Mouse (Mus musculus) brain, embryonic 14.5 days (tissue): Measurements from ENCODE around the gene Lck. TPM values are rescaled to one million over a fixed set of nuclear protein-coding genes. Genes with fewer than 3 reads are reported as not detected.
"Not testable (repeated sequence)": the region's sequence is repeated elsewhere in the genome, so short reads cannot be mapped to it uniquely, and the experiment has no call there.

ENCODE experiments used
- DNase-seq: peaks from one replicate; pipeline ENCODE4 v3.0.0-alpha.2; 2011; ENCODE audit warnings: low read depth
- CTCF ChIP-seq: fragments of 200-500 bp; IDR thresholded peaks from 2 replicates; pipeline ENCODE4 v1.5.1; 2012; ENCODE audit warnings: inconsistent platforms, mild to moderate bottlenecking, moderate library complexity, borderline replicate concordance; ENCODE audit not compliant: insufficient read depth, insufficient read length; ENCODE audit errors: extremely low read depth
- POLR2A ChIP-seq: fragments of 200-500 bp; IDR thresholded peaks from 2 replicates; pipeline ENCODE4 v1.6.1; 2012; ENCODE audit warnings: mild to moderate bottlenecking, inconsistent platforms, borderline replicate concordance; ENCODE audit not compliant: poor library complexity, insufficient read depth, insufficient read length, severe bottlenecking; ENCODE audit errors: extremely low read depth
- polyA plus RNA-seq: library from polyadenylated mRNA; depleted of rRNA; stranded (reverse); fragments of >200 nt; gene quantifications from 2 replicates; pipeline ENCODE4 v1.2.3, GENCODE M21; 2012

Gene Lck
- polyA plus RNA-seq, 1 experiment: 9.9 TPM

DNA sequence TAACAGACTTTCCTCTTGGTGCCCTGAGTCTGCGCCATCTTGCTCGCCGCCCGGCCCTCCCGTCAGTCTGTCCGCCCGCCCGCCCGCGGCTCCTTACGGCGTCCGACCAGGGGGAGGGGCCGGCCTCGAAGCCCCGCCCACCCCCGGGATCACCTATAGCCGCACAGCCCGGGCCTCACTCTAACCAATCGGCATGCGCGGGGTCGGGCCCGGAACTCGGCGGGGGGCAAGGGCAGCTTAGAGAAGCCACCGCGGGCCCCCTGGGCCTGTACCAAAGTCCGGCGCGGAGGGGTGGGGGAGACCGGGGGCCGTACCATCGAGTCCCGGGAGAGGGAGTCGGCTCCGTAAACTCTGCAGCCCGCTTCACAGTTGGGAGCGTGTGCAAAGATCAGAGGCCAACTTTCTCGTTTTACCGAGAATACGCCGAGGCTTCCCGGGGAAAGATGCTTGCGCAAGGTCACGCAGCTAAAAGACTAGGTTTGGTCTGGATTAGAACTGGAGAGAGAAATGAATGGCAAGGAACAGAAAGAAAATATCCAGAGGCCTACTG is 30.8 kb downstream of the Lck start, which contains the start of gene Hdac1:
TSS of gene Hdac1 (minus strand) at position 122 of the 550 bp plus-strand sequence.
- no peak for TF ChIP-seq CTCF
- 0 out of 2 replicates have a peak, but pooled peaks have one; percentile 26 for TF ChIP-seq POLR2A
- peak; percentile 99 for DNase-seq

- DNase-seq: peak; percentile 46
- no peak for TF ChIP-seq POLR2A
- TF ChIP-seq CTCF: no peak; the same call in 1 of the 2 replicates
Observed at GRCm38 (mm10) chr4:129541868-129542591, 31.4 kb downstream of the Lck start.

- TF ChIP-seq CTCF (peak; percentile 31; the same call in 1 of the 2 replicates), POLR2A (no peak)
- peak; percentile 11 for DNase-seq
Observed at GRCm38 (mm10) chr4:129540012-129540411, 33.4 kb downstream of the Lck start.

GRCm38 (mm10) chr4:129528901-129529300 is 44.5 kb downstream of the Lck start:
- not testable (repeated sequence) for DNase-seq

DNA sequence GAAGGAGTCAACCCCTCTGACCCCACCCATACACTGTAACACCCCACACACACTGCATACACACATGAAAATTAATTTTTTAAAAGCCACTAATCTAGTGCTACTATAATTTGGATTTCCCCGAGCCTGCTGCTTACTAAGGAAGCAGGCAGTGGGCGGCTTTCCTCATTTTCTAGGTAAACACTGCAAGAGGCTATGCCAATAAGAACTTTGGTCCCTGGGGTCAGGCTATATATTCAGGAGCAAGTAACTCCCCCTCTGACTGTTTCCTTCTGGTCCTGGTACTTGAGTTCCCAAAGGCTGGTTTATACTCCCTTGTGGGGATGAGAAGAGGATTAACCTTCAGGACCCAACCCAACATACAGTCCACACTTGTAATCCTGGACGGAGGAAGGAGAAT is 47.6 kb downstream of the Lck start:
- TF ChIP-seq CTCF (no peak), POLR2A (no peak)
- DNase-seq: no peak

DNA sequence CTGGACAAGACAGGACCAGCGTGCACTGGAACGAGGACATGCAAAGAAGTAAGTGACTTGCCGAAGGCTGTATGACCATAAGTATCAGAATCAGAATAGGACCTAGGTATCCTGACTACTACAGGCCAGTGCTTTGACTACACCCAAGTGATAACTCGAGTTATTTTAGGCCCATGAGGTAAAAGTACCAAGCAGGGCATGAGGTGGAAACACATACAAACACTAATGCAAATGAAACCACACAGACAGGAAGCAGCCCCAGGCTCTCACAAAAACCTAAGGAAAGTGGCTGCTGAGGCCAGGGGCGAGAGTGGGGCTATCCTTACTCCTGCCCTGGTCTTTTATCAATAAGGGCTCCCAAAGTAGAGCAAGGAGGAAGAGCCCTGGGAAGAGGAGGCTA is 48.1 kb downstream of the Lck start:
- no peak for DNase-seq
- TF ChIP-seq POLR2A: no peak
- no peak for TF ChIP-seq CTCF

GRCm38 (mm10) chr4:129518519-129518918 is 54.9 kb downstream of the Lck start:
- no peak for TF ChIP-seq CTCF
- DNase-seq: no peak

GRCm38 (mm10) chr4:129516925-129517324 is 56.5 kb downstream of the Lck start:
- TF ChIP-seq CTCF (no peak), POLR2A (no peak)
- no peak for DNase-seq

GRCm38 (mm10) chr4:129514300-129514898 is 59.0 kb downstream of the Lck start:
- TF ChIP-seq CTCF: peak; percentile 82
- no peak for TF ChIP-seq POLR2A
- peak; percentile 78 for DNase-seq

DNA sequence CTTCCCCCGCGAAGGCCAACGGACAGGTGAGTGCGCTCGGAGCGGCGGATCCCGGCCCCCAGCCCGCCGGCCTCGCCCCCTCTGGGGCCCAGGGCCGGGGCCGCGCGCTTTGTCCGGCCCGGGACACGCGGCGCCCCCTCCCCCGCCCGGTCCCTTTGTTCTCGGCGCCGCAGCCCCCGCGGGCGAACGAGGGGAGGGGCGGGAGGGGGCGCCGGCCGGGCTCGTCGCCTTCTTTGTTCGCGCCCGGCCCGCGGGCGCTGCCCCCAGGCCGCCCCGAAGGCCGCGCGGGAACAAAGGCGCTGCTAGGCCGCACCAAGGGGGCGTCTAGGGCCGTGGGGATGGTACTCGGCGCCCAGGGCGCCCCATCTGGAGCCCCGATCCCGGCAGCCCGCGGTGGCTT is 59.5 kb downstream of the Lck start:
- peak; percentile 41 for DNase-seq
- no peak for TF ChIP-seq CTCF

GRCm38 (mm10) chr4:129513086-129513767 is 60.2 kb downstream of the Lck start, which contains the start of gene Marcksl1:
Marcksl1 (plus strand) TSS chr4:129513581.
- DNase-seq: peak; percentile 95
- peak; percentile 100 for TF ChIP-seq POLR2A
- TF ChIP-seq CTCF: no peak
